Mouse (Mus musculus): ENCODE data around the gene Crybb1. TPM values are rescaled to one million over a fixed set of nuclear protein-coding genes. Genes with fewer than 3 reads are reported as not detected.

The Crybb1 gene
- polyA plus RNA-seq, 1 experiment from 2014 or later, result 0.20 TPM

DNA sequence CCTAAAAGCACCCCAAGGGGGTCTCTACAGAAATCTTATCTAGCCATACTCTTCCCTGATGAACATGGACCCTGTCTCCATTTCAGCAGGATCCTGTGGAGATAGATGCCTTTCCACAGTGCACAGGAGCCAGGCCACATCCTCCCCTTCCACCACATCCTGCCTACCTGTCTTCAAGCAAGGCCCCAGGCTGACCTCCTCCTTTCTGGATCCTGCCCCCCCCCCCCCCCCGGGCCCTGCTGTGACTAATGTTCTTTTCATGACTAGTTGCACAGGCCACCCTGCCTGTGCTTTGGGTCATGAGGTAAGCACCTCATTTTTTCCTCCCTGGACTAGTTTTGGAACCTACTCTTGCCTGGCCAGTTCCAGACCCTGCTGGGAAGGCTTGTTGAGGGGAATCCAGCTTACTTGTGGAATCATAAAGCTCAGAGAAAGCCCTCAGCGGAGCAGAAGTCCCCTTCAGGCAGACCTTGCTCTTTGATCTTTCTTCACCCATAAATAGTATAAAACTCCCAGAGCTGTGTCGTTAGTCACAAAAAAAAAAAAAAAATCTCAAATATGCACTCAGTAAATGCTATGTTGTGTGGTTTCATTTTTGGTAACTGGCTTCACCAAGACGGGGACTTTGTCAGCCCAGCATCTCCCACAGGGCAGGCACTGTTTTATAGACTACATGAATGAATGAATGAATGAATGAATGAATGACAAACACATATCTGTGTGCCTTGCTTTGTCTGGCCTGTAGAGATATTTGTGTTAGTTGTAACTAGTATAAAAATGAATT, 19.6 kb downstream of the Crybb1 start:
- Histone ChIP-seq H3K36me3 (ENCODE audit: control insufficient read depth, insufficient read depth, low read length) (no peaks in the 10 kb centered on the region), H3K27me3 (ENCODE audit: control insufficient read depth, insufficient read depth, low read length) (no peaks in the 10 kb centered on the region), H3K4me3 (ENCODE audit: low read depth, low read length) (peak overlapping the region; percentile 69), H3K4me1 (ENCODE audit: control insufficient read depth, insufficient read depth, low read length) (no peaks in the 10 kb centered on the region), H3K9me3 (ENCODE audit: control insufficient read depth, low read length) (no peaks in the 10 kb centered on the region), H3K4me2 (ENCODE audit: low read depth, severe bottlenecking) (peak overlapping the region; percentile 57; the same call in 1 of the 2 replicates), H3K27ac (replicated peaks; ENCODE audit: low read depth, low read length) (no peak overlapping the region), H3K9ac (ENCODE audit: low read length) (no peak overlapping the region)
- 42% methylated on average over 4 of the region's 4 CpGs for WGBS
- DNase-seq (ENCODE audit: low spot score) (no peak), ATAC-seq (ENCODE audit: insufficient number of reproducible peaks, low FRiP score, low TSS enrichment, low read depth) (no peak)

GRCm38 (mm10) chr5:112276267-112276873, 20.8 kb downstream of the Crybb1 start, which contains the start of gene Tpst2:
TSS of gene Tpst2 (plus strand) at chr5:112276691.
- peak; percentile 93 for ATAC-seq (ENCODE audit: insufficient number of reproducible peaks, low FRiP score, low TSS enrichment, low read depth)
- peak within 1 kb of the TSS; percentile 76 for H3K9ac ChIP-seq (ENCODE audit: low read length)
- H3K27me3 ChIP-seq (ENCODE audit: control insufficient read depth, insufficient read depth, low read length), result no peaks in the 10 kb centered on the region
- no peaks in the 10 kb centered on the region for H3K9me3 ChIP-seq (ENCODE audit: control insufficient read depth, low read length)
- H3K36me3 ChIP-seq (ENCODE audit: control insufficient read depth, insufficient read depth, low read length), result no peaks in the 10 kb centered on the region
- H3K4me3 ChIP-seq (ENCODE audit: low read depth, low read length), result peak within 1 kb of the TSS; percentile 69
- under 1% methylated on average over 57 of the region's 62 CpGs for WGBS
- no peaks in the 10 kb centered on the region for H3K4me1 ChIP-seq (ENCODE audit: control insufficient read depth, insufficient read depth, low read length)
- peak within 1 kb of the TSS; percentile 38 for H3K27ac ChIP-seq (replicated peaks; ENCODE audit: low read depth, low read length)
- peak; percentile 100 for DNase-seq (ENCODE audit: low spot score)
- H3K4me2 ChIP-seq (ENCODE audit: low read depth, severe bottlenecking), result peak within 1 kb of the TSS; percentile 76

- Histone ChIP-seq H3K9me3 (ENCODE audit: control insufficient read depth, low read length) (no peaks in the 10 kb centered on the region), H3K27me3 (ENCODE audit: control insufficient read depth, insufficient read depth, low read length) (no peaks in the 10 kb centered on the region), H3K9ac (ENCODE audit: low read length) (peak overlapping the region; percentile 76), H3K36me3 (ENCODE audit: control insufficient read depth, insufficient read depth, low read length) (no peaks in the 10 kb centered on the region), H3K4me3 (ENCODE audit: low read depth, low read length) (peak overlapping the region; percentile 69), H3K4me2 (ENCODE audit: low read depth, severe bottlenecking) (peak overlapping the region; percentile 76), H3K4me1 (ENCODE audit: control insufficient read depth, insufficient read depth, low read length) (no peaks in the 10 kb centered on the region), H3K27ac (replicated peaks; ENCODE audit: low read depth, low read length) (peak overlapping the region; percentile 38)
- ATAC-seq (ENCODE audit: insufficient number of reproducible peaks, low FRiP score, low TSS enrichment, low read depth) (peak; percentile 13; the same call in 1 of the 2 replicates), DNase-seq (ENCODE audit: low spot score) (peak; percentile 62)
- WGBS, result under 1% methylated on average over 24 of the region's 24 CpGs
These were observed 21.3 kb downstream of the Crybb1 start for GRCm38 (mm10) chr5:112276907-112277348.

- no peak overlapping the region for H3K9ac ChIP-seq (ENCODE audit: low read length)
- ATAC-seq (ENCODE audit: insufficient number of reproducible peaks, low FRiP score, low TSS enrichment, low read depth), result no peak
- H3K4me1 ChIP-seq (ENCODE audit: control insufficient read depth, insufficient read depth, low read length), result 0 out of 2 replicates have a peak, but pooled peaks cover 4% of the 10 kb centered on the region
- no peaks in the 10 kb centered on the region for H3K9me3 ChIP-seq (ENCODE audit: control insufficient read depth, low read length)
- H3K27me3 ChIP-seq (ENCODE audit: control insufficient read depth, insufficient read depth, low read length), result no peaks in the 10 kb centered on the region
- WGBS, result 94% methylated on average over 11 of the region's 11 CpGs
- no peak overlapping the region for H3K27ac ChIP-seq (replicated peaks; ENCODE audit: low read depth, low read length)
- no peak overlapping the region for H3K4me3 ChIP-seq (ENCODE audit: low read depth, low read length)
- no peak overlapping the region for H3K4me2 ChIP-seq (ENCODE audit: low read depth, severe bottlenecking)
- no peak for DNase-seq (ENCODE audit: low spot score)
- H3K36me3 ChIP-seq (ENCODE audit: control insufficient read depth, insufficient read depth, low read length), result no peaks in the 10 kb centered on the region
These were observed 22.4 kb downstream of the Crybb1 start for GRCm38 (mm10) chr5:112277906-112278470.

- Histone ChIP-seq H3K27ac (replicated peaks; ENCODE audit: low read depth, low read length) (no peak overlapping the region), H3K4me2 (ENCODE audit: low read depth, severe bottlenecking) (no peak overlapping the region), H3K9me3 (ENCODE audit: control insufficient read depth, low read length) (no peaks in the 10 kb centered on the region), H3K9ac (ENCODE audit: low read length) (no peak overlapping the region), H3K4me1 (ENCODE audit: control insufficient read depth, insufficient read depth, low read length) (0 out of 2 replicates have a peak, but pooled peaks cover 4% of the 10 kb centered on the region), H3K27me3 (ENCODE audit: control insufficient read depth, insufficient read depth, low read length) (no peaks in the 10 kb centered on the region), H3K36me3 (ENCODE audit: control insufficient read depth, insufficient read depth, low read length) (no peaks in the 10 kb centered on the region), H3K4me3 (ENCODE audit: low read depth, low read length) (no peak overlapping the region)
- DNase-seq (ENCODE audit: low spot score) (no peak), ATAC-seq (ENCODE audit: insufficient number of reproducible peaks, low FRiP score, low TSS enrichment, low read depth) (no peak)
- WGBS, result 89% methylated on average over 17 of the region's 17 CpGs
These were observed 23.8 kb downstream of the Crybb1 start for GRCm38 (mm10) chr5:112279181-112280021.

DNA sequence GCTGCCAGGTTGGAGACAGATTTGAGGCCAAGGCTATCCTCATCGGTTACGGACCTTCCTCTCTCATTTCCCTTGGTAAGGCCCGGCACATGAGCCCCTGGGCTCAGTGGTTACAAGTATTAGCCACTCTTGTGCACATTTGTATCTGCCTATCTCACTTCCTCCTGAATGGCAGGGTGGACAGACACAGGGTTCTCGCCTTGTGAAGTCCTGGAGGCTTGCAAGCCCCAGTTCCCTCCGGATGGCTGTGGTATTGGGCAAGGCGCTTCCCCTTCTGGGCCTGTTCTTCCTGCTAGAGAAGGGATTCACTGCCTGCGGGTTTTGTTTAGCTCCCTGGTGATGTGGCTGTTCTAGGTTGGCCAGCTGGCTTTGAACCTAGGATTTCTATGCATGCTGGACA, 24.5 kb downstream of the Crybb1 start:
- H3K27ac ChIP-seq (replicated peaks; ENCODE audit: low read depth, low read length), result no peak overlapping the region
- H3K27me3 ChIP-seq (ENCODE audit: control insufficient read depth, insufficient read depth, low read length), result no peaks in the 10 kb centered on the region
- no peaks in the 10 kb centered on the region for H3K36me3 ChIP-seq (ENCODE audit: control insufficient read depth, insufficient read depth, low read length)
- H3K9ac ChIP-seq (ENCODE audit: low read length), result no peak overlapping the region
- ATAC-seq (ENCODE audit: insufficient number of reproducible peaks, low FRiP score, low TSS enrichment, low read depth) (no peak), DNase-seq (ENCODE audit: low spot score) (no peak)
- 80% methylated on average over 7 of the region's 7 CpGs for WGBS
- H3K9me3 ChIP-seq (ENCODE audit: control insufficient read depth, low read length), result no peaks in the 10 kb centered on the region
- H3K4me1 ChIP-seq (ENCODE audit: control insufficient read depth, insufficient read depth, low read length), result 0 out of 2 replicates have a peak, but pooled peaks cover 4% of the 10 kb centered on the region
- no peak overlapping the region for H3K4me3 ChIP-seq (ENCODE audit: low read depth, low read length)
- no peak overlapping the region for H3K4me2 ChIP-seq (ENCODE audit: low read depth, severe bottlenecking)

DNA sequence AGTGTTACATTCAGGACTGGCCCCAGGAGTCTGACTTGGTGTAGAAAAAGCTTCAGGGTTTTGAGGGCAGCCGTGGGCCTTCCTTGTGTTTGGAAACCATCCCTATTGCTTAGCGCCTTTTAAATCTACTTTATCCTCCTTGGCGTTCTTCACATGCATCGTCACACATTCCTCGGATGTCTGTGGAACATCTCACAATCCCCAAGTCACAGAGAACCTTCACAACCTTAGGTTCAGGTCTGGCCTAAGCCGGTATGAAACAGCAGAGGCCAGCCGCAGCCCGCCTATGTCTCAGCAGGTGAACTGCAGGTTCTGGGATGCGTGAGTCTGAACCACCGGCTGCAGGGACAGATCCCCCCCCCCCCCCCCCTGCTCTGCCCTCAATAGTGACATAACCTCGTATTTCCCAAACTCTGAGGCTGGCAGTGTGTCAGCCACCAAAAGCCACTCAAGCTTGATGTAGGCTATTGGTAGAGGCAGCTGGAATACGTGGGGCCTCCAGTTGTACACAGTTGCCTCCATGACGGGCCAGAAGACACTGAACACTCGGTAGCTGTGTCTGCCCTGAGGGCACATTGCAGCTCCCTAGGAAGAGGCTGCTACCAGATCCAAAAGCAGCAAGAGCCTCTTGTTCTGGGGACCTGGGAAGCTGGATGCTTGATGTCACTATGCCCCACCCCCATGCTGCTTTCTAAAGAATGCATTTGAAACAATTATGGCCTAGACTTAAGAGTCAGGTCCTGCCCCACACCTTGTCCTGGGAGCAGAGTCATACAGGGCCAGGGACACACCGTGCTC, 25.4 kb downstream of the Crybb1 start:
- WGBS, result 69% methylated on average over 15 of the region's 15 CpGs
- H3K27me3 ChIP-seq (ENCODE audit: control insufficient read depth, insufficient read depth, low read length), result no peaks in the 10 kb centered on the region
- DNase-seq (ENCODE audit: low spot score), result no peak
- no peak overlapping the region for H3K27ac ChIP-seq (replicated peaks; ENCODE audit: low read depth, low read length)
- H3K36me3 ChIP-seq (ENCODE audit: control insufficient read depth, insufficient read depth, low read length), result no peaks in the 10 kb centered on the region
- no peak overlapping the region for H3K4me2 ChIP-seq (ENCODE audit: low read depth, severe bottlenecking)
- H3K9ac ChIP-seq (ENCODE audit: low read length), result no peak overlapping the region
- H3K9me3 ChIP-seq (ENCODE audit: control insufficient read depth, low read length), result no peaks in the 10 kb centered on the region
- H3K4me1 ChIP-seq (ENCODE audit: control insufficient read depth, insufficient read depth, low read length), result 0 out of 2 replicates have a peak, but pooled peaks cover 4% of the 10 kb centered on the region
- no peak overlapping the region for H3K4me3 ChIP-seq (ENCODE audit: low read depth, low read length)
- no peak for ATAC-seq (ENCODE audit: insufficient number of reproducible peaks, low FRiP score, low TSS enrichment, low read depth)
